Mouse (Mus musculus): ENCODE results near the gene Popdc3. TPM values are rescaled to one million over a fixed set of nuclear protein-coding genes. Genes with fewer than 3 reads are reported as not detected.

Gene Popdc3
- polyA plus RNA-seq, 1 experiment from 2014 or later: 1.9 TPM

DNA sequence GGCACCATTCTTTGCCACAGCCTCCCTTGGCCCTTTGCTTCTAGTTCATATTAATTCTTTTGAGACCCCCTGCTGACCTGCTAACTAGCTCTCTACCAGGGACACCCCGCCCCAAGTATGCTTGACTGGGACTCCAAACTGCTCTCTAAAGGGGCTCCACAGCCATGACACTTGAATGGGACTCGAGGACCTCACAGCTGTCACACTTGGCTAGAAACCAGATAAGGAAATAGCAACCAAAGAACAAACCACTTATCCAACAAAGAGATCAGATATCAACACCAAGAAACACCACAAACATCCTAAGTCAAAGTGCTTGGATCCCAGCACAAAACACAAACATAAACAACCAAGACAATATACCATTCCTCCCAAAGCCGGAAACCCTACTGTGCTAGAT, 58.4 kb downstream of the Popdc3 start:
- Histone ChIP-seq H3K36me3 (ENCODE audit: control insufficient read depth, insufficient read depth, low read length) (no peaks in the 10 kb centered on the region), H3K4me1 (ENCODE audit: control insufficient read depth, insufficient read depth, low read length) (no peaks in the 10 kb centered on the region), H3K9ac (replicated peaks; ENCODE audit: low read depth, low read length) (no peak overlapping the region), H3K27me3 (ENCODE audit: control insufficient read depth, insufficient read depth, low read length) (no peaks in the 10 kb centered on the region), H3K27ac (ENCODE audit: low read depth, low read length) (no peak overlapping the region), H3K4me3 (ENCODE audit: low read depth, low read length) (no peak overlapping the region), H3K4me2 (ENCODE audit: low read depth, low read length) (no peak overlapping the region), H3K9me3 (ENCODE audit: control insufficient read depth, low read length) (no peaks in the 10 kb centered on the region)
- no peak for ATAC-seq (ENCODE audit: low read depth)
- WGBS: 74% methylated on average over 3 of the region's 3 CpGs

DNA sequence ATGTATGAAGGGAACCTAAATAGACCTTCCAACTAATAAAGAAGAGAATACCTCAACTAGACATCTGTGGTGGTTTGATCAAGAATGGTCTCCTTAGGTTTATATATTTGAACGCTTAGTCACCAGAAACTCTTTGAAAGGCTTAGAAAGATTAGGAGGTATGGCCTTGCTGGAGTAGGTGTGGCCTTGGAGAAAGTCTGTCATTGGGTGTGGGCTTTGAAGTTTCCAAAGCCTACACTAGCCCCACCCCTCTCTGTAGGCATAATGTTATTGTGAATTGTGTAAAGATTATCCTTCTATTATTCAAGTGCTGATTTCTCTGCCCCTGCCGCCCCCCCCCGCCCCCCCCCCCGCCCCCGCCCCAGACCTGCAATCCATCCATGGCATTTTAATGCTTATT, 59.6 kb downstream of the Popdc3 start:
- WGBS: 72% methylated on average over 5 of the region's 5 CpGs

DNA sequence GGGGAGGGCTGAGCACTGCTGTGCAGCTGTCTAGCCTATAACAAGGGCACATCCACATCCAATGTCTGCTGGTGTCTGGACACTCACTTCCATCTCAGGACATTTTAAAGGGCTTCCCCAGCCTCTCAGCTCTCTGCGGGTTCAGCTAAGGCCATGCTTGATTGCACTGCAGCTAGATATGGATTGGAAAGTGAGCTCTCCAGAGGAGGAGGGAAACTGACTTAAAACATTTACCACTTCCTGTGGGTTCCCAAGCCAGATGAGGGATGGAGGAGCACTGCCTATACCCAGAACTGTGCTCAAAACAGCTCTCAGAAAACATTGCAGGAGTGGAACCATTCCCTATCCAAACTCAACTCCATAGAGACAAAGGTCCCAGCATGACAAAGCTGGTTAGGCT, 82.6 kb downstream of the Popdc3 start:
- WGBS: 90% methylated on average over 1 of the region's 1 CpGs
- H3K4me1 ChIP-seq (ENCODE audit: control insufficient read depth, insufficient read depth, low read length): no peaks in the 10 kb centered on the region
- H3K9me3 ChIP-seq (ENCODE audit: control insufficient read depth, low read length): no peaks in the 10 kb centered on the region
- H3K4me2 ChIP-seq (ENCODE audit: low read depth, low read length): no peak overlapping the region
- H3K27me3 ChIP-seq (ENCODE audit: control insufficient read depth, insufficient read depth, low read length): no peaks in the 10 kb centered on the region
- no peak overlapping the region for H3K9ac ChIP-seq (replicated peaks; ENCODE audit: low read depth, low read length)
- ATAC-seq (ENCODE audit: low read depth): no peak
- H3K4me3 ChIP-seq (ENCODE audit: low read depth, low read length): no peak overlapping the region
- no peaks in the 10 kb centered on the region for H3K36me3 ChIP-seq (ENCODE audit: control insufficient read depth, insufficient read depth, low read length)
- H3K27ac ChIP-seq (ENCODE audit: low read depth, low read length): no peak overlapping the region

More for the DNA sequence above, 59.6 kb downstream of the Popdc3 start:
- H3K4me1 ChIP-seq (ENCODE audit: control insufficient read depth, insufficient read depth, low read length): no peaks in the 10 kb centered on the region
- H3K36me3 ChIP-seq (ENCODE audit: control insufficient read depth, insufficient read depth, low read length): no peaks in the 10 kb centered on the region
- no peak overlapping the region for H3K4me3 ChIP-seq (ENCODE audit: low read depth, low read length)
- H3K9ac ChIP-seq (replicated peaks; ENCODE audit: low read depth, low read length): no peak overlapping the region
- H3K27ac ChIP-seq (ENCODE audit: low read depth, low read length): no peak overlapping the region
- ATAC-seq (ENCODE audit: low read depth): no peak
- no peaks in the 10 kb centered on the region for H3K9me3 ChIP-seq (ENCODE audit: control insufficient read depth, low read length)
- no peak overlapping the region for H3K4me2 ChIP-seq (ENCODE audit: low read depth, low read length)
- no peaks in the 10 kb centered on the region for H3K27me3 ChIP-seq (ENCODE audit: control insufficient read depth, insufficient read depth, low read length)

DNA sequence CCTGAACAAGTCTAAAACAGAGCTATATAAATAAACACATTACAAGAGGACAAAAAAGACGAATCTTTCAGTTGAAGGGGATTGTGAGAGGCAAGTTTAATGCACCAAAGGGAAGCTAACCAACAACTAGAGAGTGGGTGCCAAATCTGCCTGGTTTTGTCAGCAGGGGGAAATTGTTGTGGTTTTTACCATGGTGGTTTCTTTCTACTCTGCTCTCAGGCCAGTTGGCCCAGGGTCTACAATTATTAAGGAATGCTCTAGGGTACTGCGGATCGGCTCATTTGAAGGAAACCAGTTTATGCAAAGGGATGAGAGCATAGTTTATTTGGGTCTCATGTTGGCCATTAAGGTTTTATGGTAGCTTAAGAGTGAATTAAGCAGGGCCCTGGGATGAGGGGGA, 84.2 kb downstream of the Popdc3 start:
- 66% methylated on average over 3 of the region's 3 CpGs for whole genome bisulfite sequencing
- no peaks in the 10 kb centered on the region for H3K27me3 ChIP-seq (ENCODE audit: control insufficient read depth, insufficient read depth, low read length)
- H3K27ac ChIP-seq (ENCODE audit: low read depth, low read length): no peak overlapping the region
- H3K36me3 ChIP-seq (ENCODE audit: control insufficient read depth, insufficient read depth, low read length): no peaks in the 10 kb centered on the region
- H3K9me3 ChIP-seq (ENCODE audit: control insufficient read depth, low read length): no peaks in the 10 kb centered on the region
- no peak for ATAC-seq (ENCODE audit: low read depth)
- no peaks in the 10 kb centered on the region for H3K4me1 ChIP-seq (ENCODE audit: control insufficient read depth, insufficient read depth, low read length)
- no peak overlapping the region for H3K9ac ChIP-seq (replicated peaks; ENCODE audit: low read depth, low read length)
- no peak overlapping the region for H3K4me2 ChIP-seq (ENCODE audit: low read depth, low read length)
- no peak overlapping the region for H3K4me3 ChIP-seq (ENCODE audit: low read depth, low read length)

DNA sequence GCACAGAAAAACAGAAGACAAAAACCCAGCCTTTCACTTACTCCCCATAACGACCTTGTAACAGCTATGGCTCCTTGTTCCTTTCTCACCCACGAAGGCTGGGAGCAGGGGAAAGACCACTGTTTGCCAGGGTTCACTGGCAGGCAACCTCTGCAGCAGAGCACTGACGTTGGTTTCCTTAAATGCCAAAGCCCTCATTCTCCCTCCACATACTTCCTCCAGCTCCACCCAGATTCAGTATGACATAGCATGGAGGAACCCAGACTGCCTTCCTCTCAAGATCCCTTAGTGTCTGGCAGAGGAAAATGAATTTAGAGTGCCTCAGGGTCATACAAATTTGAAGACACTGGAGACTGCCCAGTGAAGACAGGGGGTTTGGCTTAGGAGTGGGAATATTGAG, 98.6 kb downstream of the Popdc3 start:
- Histone ChIP-seq H3K9me3 (ENCODE audit: control insufficient read depth, low read length) (no peaks in the 10 kb centered on the region), H3K27ac (ENCODE audit: low read depth, low read length) (no peak overlapping the region), H3K4me3 (ENCODE audit: low read depth, low read length) (no peak overlapping the region), H3K9ac (replicated peaks; ENCODE audit: low read depth, low read length) (no peak overlapping the region), H3K27me3 (ENCODE audit: control insufficient read depth, insufficient read depth, low read length) (no peaks in the 10 kb centered on the region), H3K4me2 (ENCODE audit: low read depth, low read length) (no peak overlapping the region), H3K4me1 (ENCODE audit: control insufficient read depth, insufficient read depth, low read length) (no peaks in the 10 kb centered on the region), H3K36me3 (ENCODE audit: control insufficient read depth, insufficient read depth, low read length) (no peaks in the 10 kb centered on the region)
- no peak for ATAC-seq (ENCODE audit: low read depth)
- 55% methylated on average over 3 of the region's 3 CpGs for WGBS

DNA sequence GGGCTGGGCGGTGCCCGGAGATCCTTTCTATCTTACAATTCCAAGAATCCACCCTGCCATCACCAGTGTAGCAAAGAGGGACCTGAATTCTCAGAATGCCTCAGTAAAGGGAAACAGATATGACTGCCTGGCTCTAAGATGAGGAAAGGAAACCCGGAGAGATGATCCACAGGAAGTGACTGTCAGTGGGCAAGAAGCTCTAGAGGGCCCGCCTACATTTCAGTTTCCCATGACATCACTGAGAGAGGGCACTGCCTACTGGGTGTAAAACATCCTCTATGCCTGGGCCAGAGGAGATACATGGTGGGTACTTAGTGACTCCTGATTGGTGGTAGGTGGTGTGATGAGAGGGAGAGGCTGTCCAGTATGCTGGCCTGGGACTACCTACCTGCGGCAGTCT, 99.1 kb downstream of the Popdc3 start:
- no peaks in the 10 kb centered on the region for H3K4me1 ChIP-seq (ENCODE audit: control insufficient read depth, insufficient read depth, low read length)
- H3K36me3 ChIP-seq (ENCODE audit: control insufficient read depth, insufficient read depth, low read length): no peaks in the 10 kb centered on the region
- H3K4me3 ChIP-seq (ENCODE audit: low read depth, low read length): no peak overlapping the region
- 95% methylated on average over 5 of the region's 5 CpGs for WGBS
- H3K9ac ChIP-seq (replicated peaks; ENCODE audit: low read depth, low read length): no peak overlapping the region
- no peak for ATAC-seq (ENCODE audit: low read depth)
- H3K9me3 ChIP-seq (ENCODE audit: control insufficient read depth, low read length): no peaks in the 10 kb centered on the region
- H3K27me3 ChIP-seq (ENCODE audit: control insufficient read depth, insufficient read depth, low read length): no peaks in the 10 kb centered on the region
- H3K4me2 ChIP-seq (ENCODE audit: low read depth, low read length): no peak overlapping the region
- H3K27ac ChIP-seq (ENCODE audit: low read depth, low read length): no peak overlapping the region

DNA sequence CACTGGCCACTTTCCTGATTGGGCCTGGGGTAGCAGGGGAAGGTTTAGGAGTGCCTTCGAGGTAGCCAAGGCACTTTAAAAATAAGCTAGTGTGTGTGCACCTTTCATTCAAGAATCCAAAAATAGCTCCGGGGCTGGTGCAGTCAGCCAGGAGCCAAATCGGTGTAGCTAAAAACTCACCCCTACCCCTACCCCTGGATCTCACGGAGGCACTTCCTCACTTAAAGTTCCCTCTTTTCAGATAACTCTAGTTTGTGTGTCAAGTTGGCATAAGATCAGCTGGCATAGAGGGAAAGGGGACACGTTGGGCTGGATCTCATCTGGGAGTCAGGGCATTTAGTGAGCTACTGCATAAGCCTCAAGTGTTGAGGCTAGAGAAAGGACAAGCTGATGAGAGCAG, 107.8 kb downstream of the Popdc3 start:
- no peak for ATAC-seq (ENCODE audit: low read depth)

DNA sequence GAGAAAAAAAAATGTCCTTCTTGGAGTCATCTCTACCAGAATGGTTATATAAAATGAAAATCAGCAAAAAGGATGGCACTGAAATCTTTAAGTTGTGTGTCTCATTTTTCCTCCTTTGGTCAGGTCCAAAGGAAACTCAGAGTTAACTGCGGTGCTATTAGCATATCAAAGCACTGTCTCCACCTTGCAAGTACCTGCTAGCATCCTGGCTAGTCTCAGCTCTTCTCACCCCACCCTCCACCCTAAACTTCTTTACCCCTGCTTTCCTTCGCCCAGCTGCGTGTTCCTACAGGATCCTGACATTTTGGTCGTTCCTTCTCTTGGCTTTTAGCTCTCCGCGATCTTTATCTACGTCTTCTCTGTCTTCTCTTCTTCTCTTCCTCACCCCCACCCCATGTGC, 110.5 kb downstream of the Popdc3 start:
- no peaks in the 10 kb centered on the region for H3K36me3 ChIP-seq (ENCODE audit: control insufficient read depth, insufficient read depth, low read length)
- no peak overlapping the region for H3K27ac ChIP-seq (ENCODE audit: low read depth, low read length)
- peaks cover 7% of the 10 kb centered on the region for H3K27me3 ChIP-seq (ENCODE audit: control insufficient read depth, insufficient read depth, low read length)
- WGBS: 53% methylated on average over 7 of the region's 7 CpGs
- ATAC-seq (ENCODE audit: low read depth): no peak
- no peak overlapping the region for H3K4me3 ChIP-seq (ENCODE audit: low read depth, low read length)
- H3K4me1 ChIP-seq (ENCODE audit: control insufficient read depth, insufficient read depth, low read length): peaks cover 3% of the 10 kb centered on the region; the same call in 1 of the 2 replicates
- H3K4me2 ChIP-seq (ENCODE audit: low read depth, low read length): no peak overlapping the region
- no peak overlapping the region for H3K9ac ChIP-seq (replicated peaks; ENCODE audit: low read depth, low read length)
- no peaks in the 10 kb centered on the region for H3K9me3 ChIP-seq (ENCODE audit: control insufficient read depth, low read length)

More for the DNA sequence above, 107.8 kb downstream of the Popdc3 start:
- H3K36me3 ChIP-seq (ENCODE audit: control insufficient read depth, insufficient read depth, low read length): no peaks in the 10 kb centered on the region
- H3K9ac ChIP-seq (replicated peaks; ENCODE audit: low read depth, low read length): no peak overlapping the region
- no peaks in the 10 kb centered on the region for H3K9me3 ChIP-seq (ENCODE audit: control insufficient read depth, low read length)
- H3K27me3 ChIP-seq (ENCODE audit: control insufficient read depth, insufficient read depth, low read length): peaks cover 7% of the 10 kb centered on the region
- peaks cover 3% of the 10 kb centered on the region; the same call in 1 of the 2 replicates for H3K4me1 ChIP-seq (ENCODE audit: control insufficient read depth, insufficient read depth, low read length)
- no peak overlapping the region for H3K27ac ChIP-seq (ENCODE audit: low read depth, low read length)
- 89% methylated on average over 5 of the region's 5 CpGs for WGBS
- H3K4me3 ChIP-seq (ENCODE audit: low read depth, low read length): no peak overlapping the region
- H3K4me2 ChIP-seq (ENCODE audit: low read depth, low read length): no peak overlapping the region

DNA sequence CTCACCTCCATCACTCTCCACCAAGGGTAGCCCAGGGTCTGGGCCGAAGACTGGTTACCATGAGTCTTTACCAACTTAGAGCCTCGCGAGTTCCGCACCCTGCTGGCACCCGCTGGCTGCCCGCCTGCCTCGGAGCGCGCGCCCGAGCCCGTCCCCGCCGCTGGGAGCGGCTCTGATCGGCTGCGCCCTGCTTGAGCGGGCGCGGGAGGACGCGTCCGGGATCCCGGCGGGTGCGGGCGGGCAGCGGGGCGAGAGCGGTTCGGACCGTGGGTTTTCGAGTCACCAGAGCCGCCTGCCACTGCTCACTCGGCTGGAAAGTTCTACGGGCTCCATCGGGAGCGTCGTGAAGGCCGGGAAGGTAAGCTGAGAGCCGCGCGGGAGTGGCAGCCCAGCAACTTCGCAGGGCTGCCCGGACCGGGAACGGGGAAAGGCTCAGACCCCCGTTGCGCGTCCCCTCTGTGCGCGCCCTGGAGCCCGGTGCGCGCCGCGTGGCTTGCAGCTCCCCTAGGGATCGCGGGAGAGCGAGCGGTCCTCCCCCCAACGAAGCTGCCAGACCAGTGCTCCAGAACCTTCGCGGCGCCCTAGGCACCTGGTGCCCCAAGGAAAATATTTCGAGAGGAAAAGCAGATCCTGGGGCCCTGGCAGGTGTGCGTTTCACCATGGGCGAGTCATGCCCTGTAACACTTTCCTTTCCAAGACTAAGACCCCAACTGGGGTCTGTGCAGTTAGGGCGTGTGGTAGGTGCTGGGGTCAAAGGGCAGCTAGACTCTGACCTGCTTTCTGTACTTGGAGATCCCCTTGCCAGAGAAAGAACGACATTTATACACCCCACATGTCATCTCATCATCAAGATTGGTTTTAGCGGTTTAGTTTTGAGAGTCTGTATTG, 111.6 kb downstream of the Popdc3 start:
- ATAC-seq (ENCODE audit: low read depth): peak; percentile 87
- no peaks in the 10 kb centered on the region for H3K9me3 ChIP-seq (ENCODE audit: control insufficient read depth, low read length)
- H3K4me3 ChIP-seq (ENCODE audit: low read depth, low read length): peak overlapping the region; percentile 66
- no peaks in the 10 kb centered on the region for H3K36me3 ChIP-seq (ENCODE audit: control insufficient read depth, insufficient read depth, low read length)
- no peak overlapping the region for H3K27ac ChIP-seq (ENCODE audit: low read depth, low read length)
- 2% methylated on average over 65 of the region's 71 CpGs for WGBS
- H3K4me2 ChIP-seq (ENCODE audit: low read depth, low read length): peak overlapping the region; percentile 96
- peaks cover 3% of the 10 kb centered on the region; the same call in 1 of the 2 replicates for H3K4me1 ChIP-seq (ENCODE audit: control insufficient read depth, insufficient read depth, low read length)
- peak overlapping the region; percentile 55 for H3K9ac ChIP-seq (replicated peaks; ENCODE audit: low read depth, low read length)
- peaks cover 7% of the 10 kb centered on the region for H3K27me3 ChIP-seq (ENCODE audit: control insufficient read depth, insufficient read depth, low read length)

All from neural tube, embryonic 14.5 days (tissue).